Mouse (Mus musculus): Measurements from ENCODE around the gene Ephb2.
A peak's percentile ranks its signal among the peaks of the same experiment; 100 is the strongest.

The Ephb2 gene

GRCm38 (mm10) chr4:136797677-136798569 lies 37.9 kb downstream of the Ephb2 start:
- no peak for DNase-seq

GRCm38 (mm10) chr4:136793320-136793719 lies 42.5 kb downstream of the Ephb2 start:
- no peak for DNase-seq

GRCm38 (mm10) chr4:136789821-136790220 lies 46.0 kb downstream of the Ephb2 start:
- peak; percentile 77 for DNase-seq

- DNase-seq = no peak
These were observed 48.4 kb downstream of the Ephb2 start for GRCm38 (mm10) chr4:136787357-136787756.

- DNase-seq = no peak
These were observed 49.1 kb downstream of the Ephb2 start for GRCm38 (mm10) chr4:136786453-136787276.

GRCm38 (mm10) chr4:136783552-136784150 lies 52.1 kb downstream of the Ephb2 start:
- peak; percentile 44 for DNase-seq

GRCm38 (mm10) chr4:136782579-136782925 lies 53.2 kb downstream of the Ephb2 start:
- DNase-seq = peak; percentile 48

- DNase-seq = peak; percentile 53
These were observed 53.8 kb downstream of the Ephb2 start for GRCm38 (mm10) chr4:136781868-136782578.

- DNase-seq = no peak
These were observed 55.4 kb downstream of the Ephb2 start for GRCm38 (mm10) chr4:136780201-136780895.

- no peak for DNase-seq
These were observed 56.6 kb downstream of the Ephb2 start for GRCm38 (mm10) chr4:136779156-136779555.

GRCm38 (mm10) chr4:136776471-136776892 lies 59.3 kb downstream of the Ephb2 start:
- DNase-seq = no peak

GRCm38 (mm10) chr4:136775903-136776302 lies 59.9 kb downstream of the Ephb2 start:
- no peak for DNase-seq

- DNase-seq = no peak
These were observed 61.6 kb downstream of the Ephb2 start for GRCm38 (mm10) chr4:136774201-136774600.

GRCm38 (mm10) chr4:136772952-136773584 lies 62.7 kb downstream of the Ephb2 start:
- no peak for DNase-seq

- no peak for DNase-seq
These were observed 63.5 kb downstream of the Ephb2 start for GRCm38 (mm10) chr4:136772318-136772717.

GRCm38 (mm10) chr4:136770718-136771117 lies 65.1 kb downstream of the Ephb2 start:
- DNase-seq = no peak

- DNase-seq = no peak
These were observed 67.3 kb downstream of the Ephb2 start for GRCm38 (mm10) chr4:136768499-136768898.

GRCm38 (mm10) chr4:136765080-136765479 lies 70.7 kb downstream of the Ephb2 start:
- DNase-seq = no peak

GRCm38 (mm10) chr4:136763349-136763748 lies 72.4 kb downstream of the Ephb2 start:
- DNase-seq = no peak

- no peak for DNase-seq
These were observed 73.9 kb downstream of the Ephb2 start for GRCm38 (mm10) chr4:136761713-136762380.

GRCm38 (mm10) chr4:136760882-136761281 lies 74.9 kb downstream of the Ephb2 start:
- DNase-seq = no peak

Measured in kidney, adult 18-20 months (tissue).